Mouse (Mus musculus): ENCODE measurements around the gene Slc1a7. TPM values are rescaled to one million over a fixed set of nuclear protein-coding genes. Genes with fewer than 3 reads are reported as not detected.

The Slc1a7 gene
- polyA plus RNA-seq (2015; fragmentation: Nextera tagmentation; extraction: Ambion mirVana), result 0.18 TPM in 1 of 2 replicates, not detected in the other

- WGBS, result 75% methylated on average over 16 of the region's 16 CpGs
- H3K27ac ChIP-seq (ENCODE audit: low read depth, low read length), result no peak within 1 kb of the TSS
- H3K4me3 ChIP-seq (ENCODE audit: low read length), result no peak within 1 kb of the TSS
- no peak within 1 kb of the TSS for H3K4me2 ChIP-seq (ENCODE audit: low read length)
- no peaks in the 10 kb centered on the region for H3K36me3 ChIP-seq (ENCODE audit: control insufficient read depth, insufficient read depth, low read length)
- H3K27me3 ChIP-seq (replicated peaks; ENCODE audit: control insufficient read depth, insufficient read depth, low read length), result no peaks in the 10 kb centered on the region
- H3K9ac ChIP-seq (ENCODE audit: low read depth, low read length), result no peak within 1 kb of the TSS
- H3K4me1 ChIP-seq (ENCODE audit: control insufficient read depth, insufficient read depth, low read depth, low read length), result no peaks in the 10 kb centered on the region
- H3K9me3 ChIP-seq (ENCODE audit: control insufficient read depth, low read length), result no peaks in the 10 kb centered on the region
- ATAC-seq, result peak; percentile 11; the same call in 1 of the 2 replicates
Measured at GRCm38 (mm10) chr4:107967966-107968682, at the start of gene Slc1a7. Gene Slc1a7 (plus strand): TSS chr4:107968332.

- H3K36me3 ChIP-seq (ENCODE audit: control insufficient read depth, insufficient read depth, low read length), result no peaks in the 10 kb centered on the region
- WGBS, result 84% methylated on average over 2 of the region's 2 CpGs
- no peak for ATAC-seq
Measured at GRCm38 (mm10) chr4:107920336-107920735, 47.8 kb upstream of the Slc1a7 start.

GRCm38 (mm10) chr4:107921152-107921695 lies 46.9 kb upstream of the Slc1a7 start:
- H3K4me1 ChIP-seq (ENCODE audit: control insufficient read depth, insufficient read depth, low read depth, low read length), result peaks cover 7% of the 10 kb centered on the region; the same call in 1 of the 2 replicates
- H3K4me3 ChIP-seq (ENCODE audit: low read length), result no peak overlapping the region
- H3K36me3 ChIP-seq (ENCODE audit: control insufficient read depth, insufficient read depth, low read length), result no peaks in the 10 kb centered on the region
- no peak overlapping the region for H3K4me2 ChIP-seq (ENCODE audit: low read length)
- 75% methylated on average over 8 of the region's 8 CpGs for WGBS
- no peak overlapping the region for H3K9ac ChIP-seq (ENCODE audit: low read depth, low read length)
- ATAC-seq, result no peak
- no peaks in the 10 kb centered on the region for H3K27me3 ChIP-seq (replicated peaks; ENCODE audit: control insufficient read depth, insufficient read depth, low read length)
- no peak overlapping the region for H3K27ac ChIP-seq (ENCODE audit: low read depth, low read length)
- H3K9me3 ChIP-seq (ENCODE audit: control insufficient read depth, low read length), result no peaks in the 10 kb centered on the region

More at GRCm38 (mm10) chr4:107920336-107920735, 47.8 kb upstream of the Slc1a7 start:
- Histone ChIP-seq H3K9ac (ENCODE audit: low read depth, low read length) (no peak overlapping the region), H3K4me2 (ENCODE audit: low read length) (no peak overlapping the region), H3K27me3 (replicated peaks; ENCODE audit: control insufficient read depth, insufficient read depth, low read length) (no peaks in the 10 kb centered on the region), H3K9me3 (ENCODE audit: control insufficient read depth, low read length) (no peaks in the 10 kb centered on the region), H3K27ac (ENCODE audit: low read depth, low read length) (no peak overlapping the region), H3K4me1 (ENCODE audit: control insufficient read depth, insufficient read depth, low read depth, low read length) (peaks cover 7% of the 10 kb centered on the region; the same call in 1 of the 2 replicates), H3K4me3 (ENCODE audit: low read length) (no peak overlapping the region)

- no peak for ATAC-seq
- H3K27me3 ChIP-seq (replicated peaks; ENCODE audit: control insufficient read depth, insufficient read depth, low read length), result no peaks in the 10 kb centered on the region
- H3K9me3 ChIP-seq (ENCODE audit: control insufficient read depth, low read length), result no peaks in the 10 kb centered on the region
- no peaks in the 10 kb centered on the region for H3K36me3 ChIP-seq (ENCODE audit: control insufficient read depth, insufficient read depth, low read length)
- H3K4me1 ChIP-seq (ENCODE audit: control insufficient read depth, insufficient read depth, low read depth, low read length), result peaks cover 7% of the 10 kb centered on the region; the same call in 1 of the 2 replicates
- H3K27ac ChIP-seq (ENCODE audit: low read depth, low read length), result no peak overlapping the region
- H3K9ac ChIP-seq (ENCODE audit: low read depth, low read length), result no peak overlapping the region
- H3K4me3 ChIP-seq (ENCODE audit: low read length), result no peak overlapping the region
- peak overlapping the region; percentile 2 for H3K4me2 ChIP-seq (ENCODE audit: low read length)
- 58% methylated on average over 4 of the region's 4 CpGs for WGBS
Measured at GRCm38 (mm10) chr4:107921952-107922351, 46.2 kb upstream of the Slc1a7 start.

- peak within 1 kb of the TSS; percentile 72 for H3K4me2 ChIP-seq (ENCODE audit: low read length)
- peak within 1 kb of the TSS; percentile 79 for H3K9ac ChIP-seq (ENCODE audit: low read depth, low read length)
- H3K9me3 ChIP-seq (ENCODE audit: control insufficient read depth, low read length), result no peaks in the 10 kb centered on the region
- no peaks in the 10 kb centered on the region for H3K27me3 ChIP-seq (replicated peaks; ENCODE audit: control insufficient read depth, insufficient read depth, low read length)
- H3K4me3 ChIP-seq (ENCODE audit: low read length), result peak within 1 kb of the TSS; percentile 69
- WGBS, result under 1% methylated on average over 35 of the region's 38 CpGs
- H3K27ac ChIP-seq (ENCODE audit: low read depth, low read length), result peak within 1 kb of the TSS; percentile 58; the same call in 1 of the 2 replicates
- peaks cover 7% of the 10 kb centered on the region; the same call in 1 of the 2 replicates for H3K4me1 ChIP-seq (ENCODE audit: control insufficient read depth, insufficient read depth, low read depth, low read length)
- ATAC-seq, result peak; percentile 91
- H3K36me3 ChIP-seq (ENCODE audit: control insufficient read depth, insufficient read depth, low read length), result no peaks in the 10 kb centered on the region
Measured at GRCm38 (mm10) chr4:107923145-107923802, 44.9 kb upstream of the Slc1a7 start, which contains the start of gene Cpt2. Gene Cpt2 (minus strand): TSS chr4:107923610.

- no peak for ATAC-seq
- 48% methylated on average over 7 of the region's 7 CpGs for WGBS
- H3K27ac ChIP-seq (ENCODE audit: low read depth, low read length), result no peak overlapping the region
Measured at GRCm38 (mm10) chr4:107923803-107924194, 44.3 kb upstream of the Slc1a7 start.

GRCm38 (mm10) chr4:107928269-107928668 lies 39.9 kb upstream of the Slc1a7 start:
- Histone ChIP-seq H3K4me1 (ENCODE audit: control insufficient read depth, insufficient read depth, low read depth, low read length) (no peaks in the 10 kb centered on the region), H3K36me3 (ENCODE audit: control insufficient read depth, insufficient read depth, low read length) (no peaks in the 10 kb centered on the region), H3K4me3 (ENCODE audit: low read length) (no peak overlapping the region), H3K9ac (ENCODE audit: low read depth, low read length) (no peak overlapping the region), H3K27ac (ENCODE audit: low read depth, low read length) (no peak overlapping the region), H3K9me3 (ENCODE audit: control insufficient read depth, low read length) (no peaks in the 10 kb centered on the region), H3K4me2 (ENCODE audit: low read length) (no peak overlapping the region), H3K27me3 (replicated peaks; ENCODE audit: control insufficient read depth, insufficient read depth, low read length) (no peaks in the 10 kb centered on the region)
- no peak for ATAC-seq
- 79% methylated on average over 2 of the region's 2 CpGs for WGBS

More at GRCm38 (mm10) chr4:107923803-107924194, 44.3 kb upstream of the Slc1a7 start:
- peak overlapping the region; percentile 79; the same call in 1 of the 2 replicates for H3K9ac ChIP-seq (ENCODE audit: low read depth, low read length)
- H3K9me3 ChIP-seq (ENCODE audit: control insufficient read depth, low read length), result no peaks in the 10 kb centered on the region
- peaks cover 7% of the 10 kb centered on the region; the same call in 1 of the 2 replicates for H3K4me1 ChIP-seq (ENCODE audit: control insufficient read depth, insufficient read depth, low read depth, low read length)
- no peaks in the 10 kb centered on the region for H3K36me3 ChIP-seq (ENCODE audit: control insufficient read depth, insufficient read depth, low read length)
- peak overlapping the region; percentile 72 for H3K4me2 ChIP-seq (ENCODE audit: low read length)
- H3K4me3 ChIP-seq (ENCODE audit: low read length), result peak overlapping the region; percentile 69
- H3K27me3 ChIP-seq (replicated peaks; ENCODE audit: control insufficient read depth, insufficient read depth, low read length), result no peaks in the 10 kb centered on the region

GRCm38 (mm10) chr4:107928726-107929125 lies 39.4 kb upstream of the Slc1a7 start:
- Histone ChIP-seq H3K9me3 (ENCODE audit: control insufficient read depth, low read length) (no peaks in the 10 kb centered on the region), H3K4me1 (ENCODE audit: control insufficient read depth, insufficient read depth, low read depth, low read length) (no peaks in the 10 kb centered on the region), H3K4me2 (ENCODE audit: low read length) (no peak overlapping the region), H3K27me3 (replicated peaks; ENCODE audit: control insufficient read depth, insufficient read depth, low read length) (no peaks in the 10 kb centered on the region), H3K4me3 (ENCODE audit: low read length) (no peak overlapping the region), H3K27ac (ENCODE audit: low read depth, low read length) (no peak overlapping the region), H3K9ac (ENCODE audit: low read depth, low read length) (no peak overlapping the region), H3K36me3 (ENCODE audit: control insufficient read depth, insufficient read depth, low read length) (no peaks in the 10 kb centered on the region)
- ATAC-seq, result no peak
- WGBS, result 84% methylated on average over 2 of the region's 2 CpGs

GRCm38 (mm10) chr4:107931453-107931852 lies 36.7 kb upstream of the Slc1a7 start:
- H3K27me3 ChIP-seq (replicated peaks; ENCODE audit: control insufficient read depth, insufficient read depth, low read length), result no peaks in the 10 kb centered on the region
- H3K36me3 ChIP-seq (ENCODE audit: control insufficient read depth, insufficient read depth, low read length), result no peaks in the 10 kb centered on the region
- no peak overlapping the region for H3K4me3 ChIP-seq (ENCODE audit: low read length)
- no peak overlapping the region for H3K27ac ChIP-seq (ENCODE audit: low read depth, low read length)
- WGBS, result 72% methylated on average over 3 of the region's 3 CpGs
- no peak overlapping the region for H3K9ac ChIP-seq (ENCODE audit: low read depth, low read length)
- H3K9me3 ChIP-seq (ENCODE audit: control insufficient read depth, low read length), result no peaks in the 10 kb centered on the region
- H3K4me1 ChIP-seq (ENCODE audit: control insufficient read depth, insufficient read depth, low read depth, low read length), result no peaks in the 10 kb centered on the region
- ATAC-seq, result no peak
- H3K4me2 ChIP-seq (ENCODE audit: low read length), result no peak overlapping the region

Data from hindbrain, embryonic 16.5 days (tissue).